Mouse (Mus musculus) heart, embryonic 16.5 days (tissue): ENCODE measurements around the gene Vps13d. TPM values are rescaled to one million over a fixed set of nuclear protein-coding genes. Genes with fewer than 3 reads are reported as not detected.

Experiments
- ATAC-seq: fragments of 200-750 bp; cut with Nextera tagmentation; replicated peaks from 2 replicates; pipeline ENCODE4 v1.8.0; 2017; ENCODE audit warnings: moderate number of reproducible peaks; ENCODE audit not compliant: insufficient read depth, low FRiP score; ENCODE audit errors: extremely low read depth
- H3K27ac ChIP-seq: fragments of 300-500 bp; sonication (generic); 2 replicates; pipeline ENCODE4 v1.5.1; 2014; ENCODE audit warnings: mild to moderate bottlenecking, low read length, control low read depth, moderate library complexity
- H3K27me3 ChIP-seq: fragments of 300-500 bp; sonication (generic); 2 replicates; pipeline ENCODE4 v1.6.1; 2014; ENCODE audit warnings: low read length, mixed read lengths; ENCODE audit not compliant: control insufficient read depth, insufficient read depth
- H3K36me3 ChIP-seq: fragments of 300-500 bp; sonication (generic); 2 replicates; pipeline ENCODE4 v1.6.1; 2014; ENCODE audit not compliant: control insufficient read depth, insufficient read depth
- H3K4me1 ChIP-seq: fragments of 300-500 bp; sonication (generic); 2 replicates; pipeline ENCODE4 v1.6.1; 2014; ENCODE audit warnings: low read length, mixed read lengths; ENCODE audit not compliant: control insufficient read depth, insufficient read depth
- H3K4me2 ChIP-seq: fragments of 300-500 bp; sonication (generic); 2 replicates; pipeline ENCODE4 v1.6.1; 2014; ENCODE audit warnings: low read depth, mild to moderate bottlenecking, control low read depth, low read length
- H3K4me3 ChIP-seq: fragments of 300-500 bp; sonication (generic); 2 replicates; pipeline ENCODE4 v1.5.1; 2014; ENCODE audit warnings: mild to moderate bottlenecking, control low read depth, low read length
- H3K9ac ChIP-seq: fragments of 300-500 bp; sonication (generic); 2 replicates; pipeline ENCODE4 v1.6.1; 2014; ENCODE audit warnings: low read length, control low read depth
- H3K9me3 ChIP-seq: fragments of 300-500 bp; sonication (generic); replicated peaks from 2 replicates; pipeline ENCODE4 v1.6.1; 2016; ENCODE audit warnings: low read length; ENCODE audit not compliant: control insufficient read depth
- WGBS: fragments of 180-500 bp; shearing (Covaris S2); extraction: QIAGEN DNeasy Blood & Tissue Kit; methylation state at CpG from one replicate; pipeline ENCODE4 v1.1.7; 2014; 5-methylcytosine and 5-hydroxymethylcytosine counted together
- polyA plus RNA-seq: library from polyadenylated mRNA; unstranded; fragments of >200 nt; fragmentation: Nextera tagmentation; extraction: Ambion mirVana; gene quantifications from 2 replicates; pipeline ENCODE4 v1.2.1, GENCODE M21; 2015

Gene Vps13d
- polyA plus RNA-seq, 1 experiment from 2014 or later = 9.0 TPM

GRCm38 (mm10) chr4:145058749-145059442 is 135.9 kb downstream of the Vps13d start:
- no peak for ATAC-seq
- no peak overlapping the region for H3K4me2 ChIP-seq
- H3K27ac ChIP-seq = no peak overlapping the region
- WGBS = 90% methylated on average over 2 of the region's 2 CpGs
- no peaks in the 10 kb centered on the region for H3K27me3 ChIP-seq
- no peak overlapping the region for H3K9ac ChIP-seq
- peaks cover 66% of the 10 kb centered on the region for H3K36me3 ChIP-seq
- no peaks in the 10 kb centered on the region for H3K9me3 ChIP-seq
- H3K4me3 ChIP-seq = no peak overlapping the region
- no peaks in the 10 kb centered on the region for H3K4me1 ChIP-seq

- WGBS = 98% methylated on average over 3 of the region's 3 CpGs
- Histone ChIP-seq H3K27ac (no peak overlapping the region), H3K36me3 (peaks cover 58% of the 10 kb centered on the region), H3K27me3 (no peaks in the 10 kb centered on the region), H3K4me1 (peaks cover 20% of the 10 kb centered on the region), H3K9ac (no peak overlapping the region), H3K4me3 (no peak overlapping the region), H3K4me2 (no peak overlapping the region), H3K9me3 (no peaks in the 10 kb centered on the region)
- ATAC-seq = no peak
Measured at GRCm38 (mm10) chr4:145056346-145056745, 138.5 kb downstream of the Vps13d start.

GRCm38 (mm10) chr4:145055792-145056191 is 139.0 kb downstream of the Vps13d start:
- H3K4me2 ChIP-seq = no peak overlapping the region
- WGBS = 93% methylated on average over 3 of the region's 3 CpGs
- no peak overlapping the region for H3K27ac ChIP-seq
- H3K9ac ChIP-seq = no peak overlapping the region
- H3K4me1 ChIP-seq = peaks cover 25% of the 10 kb centered on the region
- no peaks in the 10 kb centered on the region for H3K9me3 ChIP-seq
- H3K27me3 ChIP-seq = no peaks in the 10 kb centered on the region
- ATAC-seq = no peak
- H3K4me3 ChIP-seq = no peak overlapping the region
- H3K36me3 ChIP-seq = peaks cover 52% of the 10 kb centered on the region

GRCm38 (mm10) chr4:145054369-145054768 is 140.4 kb downstream of the Vps13d start:
- Histone ChIP-seq H3K4me2 (no peak overlapping the region), H3K27ac (no peak overlapping the region), H3K9ac (no peak overlapping the region), H3K27me3 (no peaks in the 10 kb centered on the region), H3K9me3 (no peaks in the 10 kb centered on the region), H3K4me3 (no peak overlapping the region), H3K36me3 (peaks cover 50% of the 10 kb centered on the region), H3K4me1 (peaks cover 36% of the 10 kb centered on the region)
- ATAC-seq = no peak
- 71% methylated on average over 3 of the region's 3 CpGs for WGBS

GRCm38 (mm10) chr4:145052697-145053096 is 142.1 kb downstream of the Vps13d start:
- H3K4me1 ChIP-seq = peaks cover 36% of the 10 kb centered on the region
- H3K4me3 ChIP-seq = no peak overlapping the region
- 20% methylated on average over 1 of the region's 1 CpGs for WGBS
- no peak overlapping the region for H3K4me2 ChIP-seq
- no peaks in the 10 kb centered on the region for H3K27me3 ChIP-seq
- 0 out of 2 replicates have a peak, but pooled peaks have one; percentile 5 for ATAC-seq
- no peaks in the 10 kb centered on the region for H3K9me3 ChIP-seq
- no peak overlapping the region for H3K9ac ChIP-seq
- H3K36me3 ChIP-seq = peaks cover 42% of the 10 kb centered on the region
- 0 out of 2 replicates have a peak overlapping the region, but pooled peaks have one; percentile 18 for H3K27ac ChIP-seq

- Histone ChIP-seq H3K36me3 (peaks cover 42% of the 10 kb centered on the region), H3K27ac (no peak overlapping the region)
- WGBS = 46% methylated on average over 3 of the region's 3 CpGs
Measured at GRCm38 (mm10) chr4:145052282-145052681, 142.5 kb downstream of the Vps13d start.

GRCm38 (mm10) chr4:145051209-145051969 is 143.4 kb downstream of the Vps13d start:
- Histone ChIP-seq H3K4me1 (peaks cover 36% of the 10 kb centered on the region), H3K9ac (no peak overlapping the region), H3K36me3 (peaks cover 41% of the 10 kb centered on the region), H3K4me3 (no peak overlapping the region), H3K27ac (no peak overlapping the region), H3K4me2 (no peak overlapping the region), H3K9me3 (no peaks in the 10 kb centered on the region), H3K27me3 (no peaks in the 10 kb centered on the region)
- 77% methylated on average over 4 of the region's 4 CpGs for WGBS
- no peak for ATAC-seq

More at GRCm38 (mm10) chr4:145052282-145052681, 142.5 kb downstream of the Vps13d start:
- no peak for ATAC-seq
- Histone ChIP-seq H3K9ac (no peak overlapping the region), H3K9me3 (no peaks in the 10 kb centered on the region), H3K27me3 (no peaks in the 10 kb centered on the region), H3K4me2 (no peak overlapping the region), H3K4me1 (peaks cover 36% of the 10 kb centered on the region), H3K4me3 (no peak overlapping the region)

- no peaks in the 10 kb centered on the region for H3K9me3 ChIP-seq
- peak; percentile 58; the same call in 1 of the 2 replicates for ATAC-seq
- peaks cover 38% of the 10 kb centered on the region for H3K36me3 ChIP-seq
- no peak overlapping the region for H3K4me3 ChIP-seq
- H3K27ac ChIP-seq = peak overlapping the region; percentile 21; the same call in 1 of the 2 replicates
- no peaks in the 10 kb centered on the region for H3K27me3 ChIP-seq
- no peak overlapping the region for H3K9ac ChIP-seq
- 43% methylated on average over 8 of the region's 8 CpGs for WGBS
- no peak overlapping the region for H3K4me2 ChIP-seq
- H3K4me1 ChIP-seq = peaks cover 36% of the 10 kb centered on the region
Measured at GRCm38 (mm10) chr4:145050518-145051208, 144.1 kb downstream of the Vps13d start.
